Mouse (Mus musculus) hematopoietic stem cell, adult 5-6 weeks (primary cell): Measurements from ENCODE around the gene R3hdm4. TPM values are rescaled to one million over a fixed set of nuclear protein-coding genes. Genes with fewer than 3 reads are reported as not detected.

Experiments used
- ATAC-seq, 2 experiments: fragments of 125-278 bp in 1 of 2; replicated peaks in 1 of 2; 2 replicates each; pipeline ENCODE4 v1.8.0; 2016 to 2017; ENCODE audit warnings: inconsistent platforms in 2 of 2, mild to moderate bottlenecking in 2 of 2, moderate number of reproducible peaks in 2 of 2, low read depth in 1 of 2, moderate TSS enrichment in 1 of 2; ENCODE audit not compliant: low FRiP score in 2 of 2, poor library complexity in 2 of 2, severe bottlenecking in 2 of 2, insufficient read depth in 1 of 2, low TSS enrichment in 1 of 2
- total RNA-seq: library from RNA; stranded (forward); fragments of 172-1452, 232-1000 nt; gene quantifications from 2 replicates; pipeline ENCODE4 v1.2.3, GENCODE M21; 2017

R3hdm4 gene
- total RNA-seq, 1 experiment from 2014 or later = 56.9 TPM

DNA sequence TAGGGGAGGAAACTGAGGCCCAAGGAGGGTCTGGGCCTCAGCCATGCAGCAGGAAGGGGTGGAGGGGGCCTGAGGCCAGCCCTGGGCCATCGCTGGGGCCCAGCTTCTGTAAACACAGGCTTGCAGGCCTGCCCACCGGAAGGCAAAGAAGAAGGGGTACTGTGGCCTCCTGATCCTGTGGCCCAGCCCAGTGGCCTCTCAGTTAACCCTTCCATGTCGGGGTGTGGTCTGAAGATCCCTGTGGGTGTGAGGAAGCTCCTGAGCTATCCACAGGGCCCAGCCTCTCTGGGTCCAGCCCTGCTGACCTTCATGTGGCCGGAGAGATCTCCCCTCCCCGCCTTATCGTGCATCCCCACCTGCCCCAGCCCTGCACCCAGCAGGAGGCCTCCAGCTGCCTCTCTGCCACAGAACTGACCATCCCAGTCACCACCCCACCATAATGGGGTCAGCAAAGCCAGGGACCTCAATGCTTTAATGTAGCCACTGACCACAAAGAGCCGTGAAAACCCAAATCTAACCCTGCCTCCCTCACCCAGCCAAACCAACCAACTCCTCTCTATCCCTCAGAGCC lies 25.8 kb upstream of the R3hdm4 start:
- ATAC-seq = peak; percentile 18 to 56; a peak in 2 of 4 replicates

DNA sequence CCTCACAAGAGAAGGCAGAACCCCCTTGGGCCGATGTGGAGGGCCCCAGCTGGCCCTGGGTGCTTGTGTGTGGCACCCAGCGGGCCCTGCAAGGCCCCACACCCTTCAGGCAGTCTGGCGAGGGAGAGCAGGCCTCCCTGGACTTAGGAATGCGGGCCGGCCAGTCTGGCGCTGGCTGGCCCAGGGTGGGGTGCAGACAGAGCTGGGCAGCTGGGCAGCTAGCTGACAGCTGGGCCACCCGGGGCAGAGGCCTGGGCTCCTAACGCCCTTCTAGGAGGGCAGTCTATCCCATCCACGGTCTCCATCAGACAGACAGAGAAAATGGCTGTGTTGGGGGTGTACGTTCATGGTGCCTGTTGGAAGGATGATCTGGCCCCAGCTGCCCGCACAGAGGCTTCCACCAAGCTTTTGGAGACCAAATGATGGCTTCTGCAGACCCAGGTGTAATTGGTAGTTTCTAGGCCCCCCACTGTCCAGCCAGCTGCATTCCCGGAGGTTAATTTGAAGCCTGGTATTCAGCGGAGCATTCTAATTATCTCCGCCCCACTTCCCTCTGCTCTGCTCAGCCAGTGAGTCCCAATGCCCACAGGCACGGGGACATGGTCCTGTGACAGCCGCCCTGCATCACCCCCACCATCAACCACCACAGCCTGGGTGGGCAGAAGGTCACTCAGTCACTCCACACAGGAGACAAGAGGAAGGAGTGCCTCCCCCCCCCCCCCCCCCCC lies 24.7 kb upstream of the R3hdm4 start:
- no peak for ATAC-seq

GRCm38 (mm10) chr10:79943471-79943901 lies 22.5 kb upstream of the R3hdm4 start:
- ATAC-seq = no peak

GRCm38 (mm10) chr10:79942988-79943387 lies 22.0 kb upstream of the R3hdm4 start:
- ATAC-seq = no peak

GRCm38 (mm10) chr10:79940749-79941148 lies 19.7 kb upstream of the R3hdm4 start:
- ATAC-seq = peak; percentile 65 to 69

DNA sequence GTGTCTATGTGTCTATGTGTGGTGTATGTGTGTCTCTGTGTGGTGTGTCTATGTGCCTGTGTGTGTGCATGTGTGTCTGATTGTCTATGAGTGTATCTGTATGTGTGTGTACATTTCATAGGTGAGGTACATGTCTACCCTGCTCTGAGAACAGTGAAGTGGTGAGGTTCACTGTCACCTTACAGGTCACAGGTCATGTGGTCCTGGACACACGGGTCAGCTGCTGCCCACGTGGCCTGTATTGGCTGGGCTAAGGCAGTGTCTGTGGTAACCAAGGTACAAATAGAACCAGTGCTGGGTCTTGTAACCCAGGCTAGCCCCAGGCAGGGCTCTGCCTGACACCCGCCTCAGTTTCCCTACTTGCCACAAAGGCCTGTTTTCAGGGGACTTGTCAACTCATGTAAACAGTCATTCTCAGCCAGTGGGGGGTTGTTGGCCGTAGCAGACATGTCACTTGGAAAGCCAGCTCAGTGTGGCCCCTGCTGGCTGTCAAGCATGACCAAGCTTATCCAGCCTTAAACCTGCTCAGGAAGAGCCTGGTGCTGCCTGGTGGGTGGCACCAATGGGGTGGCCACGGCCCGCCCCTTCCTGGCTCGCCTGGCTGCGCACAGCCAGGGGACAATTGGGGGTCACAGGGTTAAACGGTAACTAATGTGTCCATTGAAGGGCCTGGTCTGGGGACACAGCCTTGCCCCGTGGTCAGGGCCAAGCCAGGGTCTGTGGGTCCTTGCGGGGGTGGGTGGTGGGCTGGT lies 16.9 kb upstream of the R3hdm4 start:
- ATAC-seq = no peak

DNA sequence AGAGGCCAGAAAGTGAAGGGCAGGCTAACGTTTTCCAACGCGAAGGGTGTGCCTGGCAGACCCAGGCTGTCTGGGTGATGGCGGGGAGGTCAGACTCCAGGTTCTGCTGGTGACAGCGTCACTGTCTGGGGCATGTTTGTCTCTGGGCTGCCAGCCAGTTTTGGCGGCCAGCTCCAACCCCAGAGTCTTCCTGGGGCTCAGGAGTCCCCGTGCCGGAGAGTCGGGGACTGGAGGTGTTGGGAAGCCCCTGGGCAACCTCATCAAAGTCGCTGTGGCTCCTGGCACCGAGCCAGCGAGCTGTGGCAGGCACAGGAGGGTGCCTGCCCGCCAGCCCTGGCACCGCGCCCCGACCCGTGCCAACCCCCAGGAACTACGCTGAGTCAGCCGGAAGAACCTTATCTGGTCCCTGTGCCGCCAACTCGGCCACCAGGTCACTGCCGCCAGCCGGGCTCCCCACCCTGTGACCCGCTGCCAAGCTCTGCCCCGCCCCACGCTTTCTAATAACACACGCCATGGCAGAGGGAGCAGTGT lies 16.0 kb upstream of the R3hdm4 start:
- peak; percentile 54 to 65 for ATAC-seq

DNA sequence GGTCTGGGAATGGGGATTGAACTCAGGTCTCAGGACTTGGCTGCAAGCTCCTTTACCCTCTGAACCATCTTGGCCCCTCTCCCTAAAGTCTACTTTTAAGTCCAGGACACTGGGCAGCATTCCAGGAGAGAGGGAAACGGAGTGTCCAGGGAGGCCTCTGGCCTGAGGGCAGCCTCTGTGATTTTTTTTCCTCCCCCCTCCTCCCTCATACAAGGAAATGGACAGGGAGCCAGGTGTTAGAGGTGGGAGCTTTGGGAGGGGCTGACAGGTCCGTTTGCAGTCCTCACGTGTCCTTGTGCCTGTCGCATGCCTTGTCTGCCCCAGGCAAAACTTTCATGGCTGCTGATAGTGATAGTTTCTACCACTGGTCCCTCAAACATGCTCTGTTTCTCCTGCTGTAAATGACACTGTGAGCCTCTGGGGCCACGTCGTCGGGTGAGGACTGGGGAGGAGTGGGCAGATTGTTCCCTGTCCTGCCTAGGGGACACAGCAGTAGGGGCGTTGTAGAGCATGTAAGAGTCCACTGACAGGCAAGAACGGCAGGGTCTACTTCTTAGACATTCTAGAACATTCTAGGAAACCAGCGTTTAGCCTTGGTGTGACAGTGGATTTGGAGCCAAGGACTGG lies 15.4 kb upstream of the R3hdm4 start:
- ATAC-seq = no peak

- no peak for ATAC-seq
Measured at GRCm38 (mm10) chr10:79934794-79935569, 14.0 kb upstream of the R3hdm4 start.

GRCm38 (mm10) chr10:79934272-79934721 lies 13.3 kb upstream of the R3hdm4 start:
- ATAC-seq = no peak

DNA sequence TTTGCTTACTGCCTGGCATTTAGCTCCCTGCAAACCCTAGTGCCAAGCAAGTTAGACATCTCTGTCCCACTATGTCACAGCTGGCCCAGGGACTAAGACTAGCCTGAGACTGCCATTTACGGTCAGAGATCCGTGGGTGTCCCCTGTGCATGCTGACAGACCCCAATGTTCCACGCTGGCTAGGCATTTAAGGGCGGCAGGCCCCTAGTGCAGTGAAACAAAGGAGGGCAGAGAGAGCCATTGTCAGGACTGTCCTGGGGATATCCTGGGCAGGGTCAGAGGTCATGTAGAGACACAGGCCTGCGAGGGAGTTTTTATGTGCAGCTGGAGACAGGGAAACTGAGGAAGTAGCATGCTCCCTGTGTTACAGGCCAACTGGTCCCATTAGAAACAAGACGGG lies 12.9 kb upstream of the R3hdm4 start:
- no peak for ATAC-seq

GRCm38 (mm10) chr10:79933145-79933679 lies 12.2 kb upstream of the R3hdm4 start:
- ATAC-seq = no peak

GRCm38 (mm10) chr10:79932736-79933135 lies 11.7 kb upstream of the R3hdm4 start:
- ATAC-seq = no peak

DNA sequence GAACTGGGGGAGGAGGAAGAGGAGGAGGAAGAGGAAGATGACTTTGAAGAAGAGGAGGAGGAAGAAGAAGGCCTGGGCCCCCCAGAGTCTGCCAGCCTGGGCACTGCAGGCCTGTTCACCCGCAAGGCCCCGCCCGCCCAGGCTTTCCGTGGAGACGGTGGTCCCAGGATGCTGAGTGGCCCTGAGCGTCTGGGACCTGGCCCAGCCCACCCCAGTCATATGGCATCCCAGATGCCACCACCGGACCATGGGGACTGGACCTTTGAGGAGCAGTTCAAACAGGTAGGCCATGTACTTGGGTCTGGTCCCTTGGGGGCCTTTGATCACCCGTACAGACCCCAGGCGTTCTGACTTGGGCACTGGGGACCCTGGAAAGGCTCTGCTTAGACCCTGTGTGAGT lies 10.8 kb upstream of the R3hdm4 start:
- no peak for ATAC-seq

- no peak for ATAC-seq
Measured at GRCm38 (mm10) chr10:79930826-79931186, 9.8 kb upstream of the R3hdm4 start.

DNA sequence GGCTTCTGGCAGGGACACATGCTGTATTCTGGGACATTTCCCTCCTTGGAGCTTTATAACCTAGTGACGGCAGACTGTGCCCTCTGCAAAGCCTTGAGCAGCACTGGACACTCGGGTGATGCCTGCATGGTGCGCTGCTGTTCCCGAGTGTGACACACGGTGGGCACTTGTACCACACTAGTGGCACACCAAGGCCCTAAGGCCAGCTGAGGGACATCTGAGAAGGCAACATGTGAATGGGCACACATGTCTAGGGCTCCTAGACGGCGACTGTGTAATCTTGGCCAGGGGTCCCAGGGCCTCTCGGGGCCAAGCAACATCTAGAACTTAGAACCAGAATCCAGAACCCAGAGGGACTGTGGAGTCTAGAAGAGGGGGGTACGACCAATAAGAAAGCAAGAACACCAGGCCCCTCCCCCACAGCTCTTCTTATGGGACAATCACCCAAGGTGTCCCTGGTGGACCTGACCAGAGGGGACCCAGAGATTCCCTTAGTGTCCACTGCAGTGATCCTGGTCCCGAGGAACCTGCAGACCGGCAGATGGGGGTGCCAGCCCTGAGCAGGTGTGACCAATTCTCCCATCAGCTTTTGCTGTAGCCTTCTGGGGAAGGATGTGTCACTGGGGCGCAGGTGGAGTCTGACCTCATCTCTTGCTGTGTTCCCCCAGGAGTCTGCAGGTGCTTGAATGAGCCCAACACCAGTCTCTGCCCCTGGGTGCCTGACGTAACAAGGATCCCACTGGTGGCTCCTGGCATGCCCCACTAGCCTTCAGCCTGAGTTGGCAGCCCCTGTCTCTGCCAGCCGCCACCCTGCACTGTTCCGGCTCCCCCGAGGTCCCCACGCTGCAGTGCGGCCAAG lies 9.2 kb upstream of the R3hdm4 start:
- no peak for ATAC-seq
